Mouse (Mus musculus) kidney, embryonic 15.5 days (tissue): ENCODE data around the gene Lrrc1. TPM values are rescaled to one million over a fixed set of nuclear protein-coding genes. Genes with fewer than 3 reads are reported as not detected.

ENCODE experiments used
- ATAC-seq: fragments of 200-750 bp; cut with Nextera tagmentation; replicated peaks from 2 replicates; pipeline ENCODE4 v1.8.0; 2017; ENCODE audit warnings: moderate TSS enrichment; ENCODE audit not compliant: low FRiP score
- H3K27ac ChIP-seq: fragments of 300-500 bp; sonication (generic); 2 replicates; pipeline ENCODE4 v1.5.1; 2015; ENCODE audit warnings: mild to moderate bottlenecking, inconsistent platforms
- H3K27me3 ChIP-seq: fragments of 300-500 bp; sonication (generic); 2 replicates; pipeline ENCODE4 v1.6.1; 2015; ENCODE audit warnings: inconsistent platforms
- H3K36me3 ChIP-seq: fragments of 300-500 bp; sonication (generic); 2 replicates; pipeline ENCODE4 v1.6.1; 2015; ENCODE audit warnings: inconsistent platforms
- H3K4me1 ChIP-seq: fragments of 300-500 bp; sonication (generic); 2 replicates; pipeline ENCODE4 v1.6.1; 2015; ENCODE audit warnings: inconsistent platforms
- H3K4me2 ChIP-seq: fragments of 300-500 bp; sonication (generic); 2 replicates; pipeline ENCODE4 v1.6.1; 2015; ENCODE audit warnings: moderate library complexity, mild to moderate bottlenecking, inconsistent platforms
- H3K4me3 ChIP-seq: fragments of 300-500 bp; sonication (generic); replicated peaks from 2 replicates; pipeline ENCODE4 v1.5.1; 2015; ENCODE audit warnings: mild to moderate bottlenecking, inconsistent platforms
- H3K9ac ChIP-seq: fragments of 300-500 bp; sonication (generic); 2 replicates; pipeline ENCODE4 v1.6.1; 2015; ENCODE audit warnings: mild to moderate bottlenecking, inconsistent platforms
- H3K9me3 ChIP-seq: fragments of 300-500 bp; sonication (generic); replicated peaks from 2 replicates; pipeline ENCODE4 v1.6.1; 2016; ENCODE audit warnings: inconsistent platforms
- WGBS: fragments of 180-500 bp; shearing (Covaris S2); methylation state at CpG from one replicate; pipeline ENCODE4 v1.1.7; 2015; ENCODE audit warnings: mixed read lengths; 5-methylcytosine and 5-hydroxymethylcytosine counted together
- polyA plus RNA-seq: library from polyadenylated mRNA; unstranded; fragments of >200 nt; fragmentation: Nextera tagmentation; extraction: Ambion mirVana; gene quantifications from 2 replicates; pipeline ENCODE4 v1.2.1, GENCODE M21; 2015

Lrrc1 gene
- polyA plus RNA-seq, 1 experiment from 2014 or later, result 18.8 TPM

- WGBS, result 88% methylated on average over 7 of the region's 7 CpGs
- no peaks in the 10 kb centered on the region; the same call in 1 of the 2 replicates for H3K4me1 ChIP-seq
- no peak overlapping the region for H3K4me2 ChIP-seq
- no peak for ATAC-seq
- no peaks in the 10 kb centered on the region for H3K27me3 ChIP-seq
- no peaks in the 10 kb centered on the region for H3K36me3 ChIP-seq
- H3K9ac ChIP-seq, result no peak overlapping the region
- no peak overlapping the region for H3K4me3 ChIP-seq
- H3K9me3 ChIP-seq, result no peaks in the 10 kb centered on the region
- H3K27ac ChIP-seq, result no peak overlapping the region
Measured at GRCm38 (mm10) chr9:77410524-77410923, 134.1 kb downstream of the Lrrc1 start.

GRCm38 (mm10) chr9:77408053-77408603 lies 136.5 kb downstream of the Lrrc1 start:
- Histone ChIP-seq H3K27me3 (no peaks in the 10 kb centered on the region), H3K4me2 (no peak overlapping the region), H3K4me3 (no peak overlapping the region), H3K9me3 (no peaks in the 10 kb centered on the region), H3K9ac (no peak overlapping the region), H3K36me3 (no peaks in the 10 kb centered on the region), H3K4me1 (no peaks in the 10 kb centered on the region; the same call in 1 of the 2 replicates), H3K27ac (no peak overlapping the region)
- 53% methylated on average over 6 of the region's 6 CpGs for WGBS
- no peak for ATAC-seq

DNA sequence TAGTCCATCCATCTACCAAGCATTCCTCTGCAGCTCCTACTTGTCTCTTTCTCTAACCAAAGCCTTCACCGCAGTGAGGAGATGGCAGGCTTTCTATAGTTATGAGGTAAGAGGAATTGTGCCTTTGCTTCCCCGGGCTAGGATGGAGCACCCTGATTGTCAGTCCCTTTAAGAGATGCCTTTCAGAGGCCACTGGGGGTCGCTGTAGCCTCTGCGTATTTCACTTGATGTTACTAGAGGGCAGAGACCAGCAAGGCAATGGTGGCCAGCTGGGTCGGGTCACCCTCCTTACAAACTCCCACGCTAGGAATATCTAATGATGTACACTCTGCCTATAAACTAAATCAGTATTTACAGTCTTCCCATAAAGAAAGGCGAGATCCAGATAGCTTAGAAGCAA lies 137.8 kb downstream of the Lrrc1 start:
- Histone ChIP-seq H3K9ac (no peak overlapping the region), H3K9me3 (no peaks in the 10 kb centered on the region), H3K4me3 (no peak overlapping the region), H3K4me2 (no peak overlapping the region), H3K4me1 (no peaks in the 10 kb centered on the region; the same call in 1 of the 2 replicates), H3K36me3 (no peaks in the 10 kb centered on the region), H3K27ac (no peak overlapping the region), H3K27me3 (no peaks in the 10 kb centered on the region)
- WGBS, result 53% methylated on average over 7 of the region's 7 CpGs
- ATAC-seq, result no peak

DNA sequence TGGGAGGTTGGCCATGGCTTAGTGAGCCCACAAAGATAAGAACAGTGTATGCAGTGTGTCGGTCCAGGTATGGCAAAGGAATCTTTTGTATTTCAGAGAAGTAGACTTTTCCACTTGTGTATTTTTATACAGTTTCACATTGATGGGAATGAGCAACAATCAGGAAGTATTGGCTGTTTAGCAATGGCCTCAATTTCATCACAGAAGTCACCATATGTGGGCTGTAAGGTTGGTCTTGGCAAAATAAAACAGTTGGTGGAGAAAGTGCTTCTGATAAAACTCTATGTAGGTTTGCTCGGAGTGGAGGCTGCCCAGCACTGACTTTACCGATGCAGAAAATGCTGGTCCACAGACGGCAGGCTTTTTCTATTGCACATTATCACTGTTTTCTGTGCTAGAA lies 140.2 kb downstream of the Lrrc1 start:
- no peak overlapping the region for H3K4me3 ChIP-seq
- no peaks in the 10 kb centered on the region; the same call in 1 of the 2 replicates for H3K4me1 ChIP-seq
- H3K36me3 ChIP-seq, result no peaks in the 10 kb centered on the region
- H3K27ac ChIP-seq, result no peak overlapping the region
- no peaks in the 10 kb centered on the region for H3K9me3 ChIP-seq
- H3K27me3 ChIP-seq, result no peaks in the 10 kb centered on the region
- no peak overlapping the region for H3K9ac ChIP-seq
- ATAC-seq, result no peak
- no peak overlapping the region for H3K4me2 ChIP-seq
- WGBS, result 72% methylated on average over 4 of the region's 4 CpGs

DNA sequence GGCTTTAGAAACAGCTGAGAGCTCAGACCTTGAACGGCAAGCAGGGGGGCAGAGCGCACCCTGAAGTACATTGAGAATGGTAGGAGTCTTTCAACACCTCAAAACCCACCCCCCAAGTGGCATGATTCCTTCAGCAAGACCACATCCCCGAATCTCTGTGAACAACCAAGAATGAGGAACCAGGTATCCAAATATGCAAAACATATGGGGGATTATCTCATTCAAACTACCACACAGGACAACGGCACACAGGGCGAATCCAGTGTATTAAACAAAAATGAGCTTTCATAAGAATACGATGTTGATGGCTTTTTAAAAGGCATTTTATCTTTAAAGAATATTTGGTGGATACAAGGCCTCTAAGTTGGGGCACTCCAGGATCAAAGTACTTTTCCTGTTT lies 140.7 kb downstream of the Lrrc1 start:
- no peaks in the 10 kb centered on the region for H3K36me3 ChIP-seq
- no peak overlapping the region for H3K4me3 ChIP-seq
- no peak overlapping the region for H3K27ac ChIP-seq
- H3K9me3 ChIP-seq, result no peaks in the 10 kb centered on the region
- H3K4me1 ChIP-seq, result no peaks in the 10 kb centered on the region; the same call in 1 of the 2 replicates
- ATAC-seq, result no peak
- no peaks in the 10 kb centered on the region for H3K27me3 ChIP-seq
- no peak overlapping the region for H3K4me2 ChIP-seq
- WGBS, result 88% methylated on average over 6 of the region's 6 CpGs
- H3K9ac ChIP-seq, result no peak overlapping the region

DNA sequence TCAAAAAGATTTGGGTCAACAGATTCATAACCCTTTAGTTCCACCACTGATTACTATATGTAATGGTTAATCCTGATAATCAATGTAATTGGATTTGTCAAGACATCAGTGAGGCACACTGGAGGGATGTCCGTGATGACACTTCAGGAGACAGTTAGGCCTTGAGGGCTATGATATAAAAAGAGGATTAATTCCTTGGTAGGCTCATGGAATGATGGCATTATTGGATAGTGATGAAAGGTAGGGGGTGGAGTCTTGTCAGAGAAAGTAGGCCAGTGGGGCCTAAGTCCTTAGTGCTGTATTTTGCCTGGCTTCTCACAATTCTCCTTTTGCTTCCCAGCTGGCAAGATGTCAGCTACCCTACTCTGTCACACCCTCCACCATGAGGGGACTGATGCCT lies 141.7 kb downstream of the Lrrc1 start:
- H3K36me3 ChIP-seq, result no peaks in the 10 kb centered on the region
- no peak overlapping the region for H3K4me2 ChIP-seq
- no peaks in the 10 kb centered on the region for H3K27me3 ChIP-seq
- no peak for ATAC-seq
- no peak overlapping the region for H3K9ac ChIP-seq
- H3K27ac ChIP-seq, result no peak overlapping the region
- H3K9me3 ChIP-seq, result no peaks in the 10 kb centered on the region
- no peaks in the 10 kb centered on the region; the same call in 1 of the 2 replicates for H3K4me1 ChIP-seq
- H3K4me3 ChIP-seq, result no peak overlapping the region
- WGBS, result 86% methylated on average over 1 of the region's 1 CpGs

DNA sequence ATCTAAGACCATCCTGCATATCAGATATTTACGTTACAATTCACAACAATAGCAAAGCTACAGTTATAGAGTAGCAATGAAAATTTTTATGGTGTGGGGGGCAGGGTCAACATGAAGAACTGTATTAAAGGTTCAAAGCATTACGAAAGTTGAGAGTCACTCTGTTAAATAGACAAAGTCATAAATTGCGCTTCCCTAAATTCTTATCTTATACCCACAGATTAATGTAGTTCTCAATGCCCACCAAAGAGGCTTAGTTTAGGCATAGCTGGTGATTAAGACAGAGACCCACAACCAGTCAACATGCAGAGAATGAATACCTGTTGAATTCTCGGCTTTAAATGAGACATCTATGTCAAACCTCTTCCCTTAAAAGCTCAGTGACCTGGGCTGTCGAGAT lies 144.9 kb downstream of the Lrrc1 start:
- no peak for ATAC-seq
- WGBS, result 90% methylated on average over 5 of the region's 5 CpGs
- no peaks in the 10 kb centered on the region for H3K27me3 ChIP-seq
- no peak overlapping the region for H3K4me2 ChIP-seq
- H3K27ac ChIP-seq, result no peak overlapping the region
- no peaks in the 10 kb centered on the region for H3K4me1 ChIP-seq
- H3K9ac ChIP-seq, result no peak overlapping the region
- H3K36me3 ChIP-seq, result no peaks in the 10 kb centered on the region
- H3K4me3 ChIP-seq, result no peak overlapping the region
- H3K9me3 ChIP-seq, result no peaks in the 10 kb centered on the region

DNA sequence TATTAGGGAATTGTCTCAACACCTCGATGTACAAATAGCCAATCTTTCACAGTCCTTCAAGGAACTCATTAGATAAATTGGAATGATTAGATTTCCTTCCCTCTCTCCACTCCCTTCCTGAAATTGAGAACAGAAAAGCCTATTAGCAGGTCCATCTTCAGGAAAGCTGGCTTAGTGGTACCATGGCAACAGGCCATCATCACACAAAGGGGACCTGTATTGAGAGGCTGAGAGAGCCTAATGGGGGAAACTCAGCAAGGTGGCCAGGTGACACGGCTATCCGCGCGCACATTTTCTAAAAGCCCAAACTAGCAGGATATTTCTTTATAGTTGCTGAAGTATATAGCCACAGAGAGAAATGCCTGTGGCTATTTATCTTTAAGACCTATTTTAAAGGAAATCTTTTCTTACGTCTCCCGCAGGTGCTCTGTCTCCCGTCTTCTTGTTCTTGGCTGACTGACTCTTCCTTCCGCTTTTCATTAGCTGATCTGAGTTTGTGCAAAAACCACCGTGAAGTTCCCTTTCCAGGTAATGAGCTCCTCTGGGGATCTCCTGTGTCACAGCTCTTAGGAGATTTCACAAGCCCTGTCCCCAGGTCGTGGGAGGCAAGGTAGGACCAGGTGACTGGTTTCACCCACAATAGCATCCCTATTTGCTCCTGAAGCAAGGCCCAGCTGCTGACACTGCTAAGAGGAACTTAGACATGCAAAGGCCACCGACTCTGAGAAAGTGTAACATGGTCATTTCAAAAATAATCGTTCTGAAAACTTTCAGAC lies 145.6 kb downstream of the Lrrc1 start:
- no peak overlapping the region for H3K9ac ChIP-seq
- no peaks in the 10 kb centered on the region for H3K4me1 ChIP-seq
- no peak overlapping the region for H3K4me3 ChIP-seq
- WGBS, result 70% methylated on average over 13 of the region's 13 CpGs
- ATAC-seq, result no peak
- H3K9me3 ChIP-seq, result no peaks in the 10 kb centered on the region
- H3K27ac ChIP-seq, result no peak overlapping the region
- no peak overlapping the region for H3K4me2 ChIP-seq
- H3K27me3 ChIP-seq, result no peaks in the 10 kb centered on the region
- H3K36me3 ChIP-seq, result no peaks in the 10 kb centered on the region

DNA sequence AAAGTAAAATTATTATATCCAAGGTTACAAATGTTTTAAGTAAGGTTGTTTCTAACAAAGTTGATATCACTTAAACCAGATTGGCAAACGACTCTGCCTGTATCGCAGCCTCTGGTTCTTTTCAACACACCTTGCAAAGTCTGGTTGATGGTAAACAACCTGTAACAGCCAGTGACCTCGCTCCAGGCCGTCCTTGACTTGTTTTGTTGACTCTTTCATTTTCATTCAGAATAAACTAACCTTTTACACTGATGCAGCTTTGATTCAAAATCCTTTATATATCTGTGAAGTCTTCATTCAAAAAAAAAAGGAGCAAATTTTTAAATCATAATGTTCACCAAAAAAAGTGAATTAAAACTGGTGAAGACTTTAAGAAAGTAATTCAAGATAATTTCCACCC lies 147.6 kb downstream of the Lrrc1 start:
- Histone ChIP-seq H3K36me3 (no peaks in the 10 kb centered on the region), H3K27me3 (no peaks in the 10 kb centered on the region), H3K4me3 (no peak overlapping the region), H3K9me3 (no peaks in the 10 kb centered on the region), H3K9ac (no peak overlapping the region), H3K27ac (no peak overlapping the region), H3K4me1 (no peaks in the 10 kb centered on the region), H3K4me2 (no peak overlapping the region)
- no peak for ATAC-seq
- 70% methylated on average over 4 of the region's 4 CpGs for WGBS

GRCm38 (mm10) chr9:77391248-77391647 lies 153.4 kb downstream of the Lrrc1 start:
- Histone ChIP-seq H3K4me1 (0 out of 2 replicates have a peak, but pooled peaks cover 3% of the 10 kb centered on the region), H3K9me3 (no peaks in the 10 kb centered on the region), H3K27ac (no peak overlapping the region), H3K27me3 (no peaks in the 10 kb centered on the region), H3K9ac (no peak overlapping the region), H3K4me2 (no peak overlapping the region), H3K4me3 (no peak overlapping the region), H3K36me3 (no peaks in the 10 kb centered on the region)
- no peak for ATAC-seq
- 94% methylated on average over 10 of the region's 10 CpGs for WGBS

- Histone ChIP-seq H3K4me2 (no peak overlapping the region), H3K36me3 (no peaks in the 10 kb centered on the region), H3K4me1 (0 out of 2 replicates have a peak, but pooled peaks cover 3% of the 10 kb centered on the region), H3K27me3 (no peaks in the 10 kb centered on the region), H3K4me3 (no peak overlapping the region), H3K9me3 (no peaks in the 10 kb centered on the region), H3K9ac (no peak overlapping the region), H3K27ac (no peak overlapping the region)
- no peak for ATAC-seq
- WGBS, result 76% methylated on average over 8 of the region's 8 CpGs
Measured at GRCm38 (mm10) chr9:77388956-77389355, 155.7 kb downstream of the Lrrc1 start.

GRCm38 (mm10) chr9:77386751-77387150 lies 157.9 kb downstream of the Lrrc1 start:
- H3K4me1 ChIP-seq, result 0 out of 2 replicates have a peak, but pooled peaks cover 5% of the 10 kb centered on the region
- H3K4me3 ChIP-seq, result no peak overlapping the region
- no peak overlapping the region for H3K27ac ChIP-seq
- no peaks in the 10 kb centered on the region for H3K36me3 ChIP-seq
- no peak overlapping the region for H3K9ac ChIP-seq
- no peaks in the 10 kb centered on the region for H3K27me3 ChIP-seq
- no peaks in the 10 kb centered on the region for H3K9me3 ChIP-seq
- no peak for ATAC-seq
- no peak overlapping the region for H3K4me2 ChIP-seq
- WGBS, result 5% methylated on average over 1 of the region's 1 CpGs
